Mouse (Mus musculus): Measurements from ENCODE around the gene Wdr72. TPM values are rescaled to one million over a fixed set of nuclear protein-coding genes. Genes with fewer than 3 reads are reported as not detected.

Wdr72 gene
- not detected in 2 replicates for polyA plus RNA-seq (2012)

GRCm38 (mm10) chr9:74109761-74110460 lies at the start of gene Wdr72:
Wdr72 (plus strand) TSS chr9:74110356.

Other genes starting within 250 kb of the Wdr72 start
- gene Unc13c, start 141.4 kb upstream of the Wdr72 start, polyA plus RNA-seq (2012), result 0.01 TPM in 1 of 2 replicates, not detected in the other